Mouse (Mus musculus) T-helper 1 cell (primary cell): ENCODE measurements around the gene Olfr1463.

Experiments used
- in situ Hi-C: fragments of 300-600 bp; cut with MboI, MseI; formaldehyde crosslinking; loops from one replicate; pipeline ENCODE4 v1.15.1; 2025; ENCODE audit warnings: high pct_unique_total_duplicates

Gene Olfr1463

DNA sequence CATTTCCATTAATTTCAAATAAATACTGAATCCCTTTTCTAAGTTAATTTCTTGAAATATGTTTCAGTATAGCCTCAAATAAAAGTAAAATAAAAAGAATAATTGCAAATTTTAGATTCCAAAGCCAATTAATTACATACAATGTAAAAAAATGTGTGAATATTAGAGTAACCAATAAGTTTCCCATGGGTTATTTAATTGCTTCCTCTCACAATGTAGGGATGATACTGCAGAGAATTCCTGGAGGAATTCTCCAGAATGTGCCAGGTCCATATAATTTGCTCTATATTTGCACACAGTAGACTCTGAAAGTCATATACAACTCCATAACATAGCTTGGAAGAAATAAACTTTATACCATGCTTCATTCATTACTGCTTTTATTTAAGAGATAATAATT is at the start of gene Olfr1463:
Gene Olfr1463, plus strand, starts transcription at position 301 of the 400 bp plus-strand sequence.
- in situ Hi-C loops = loop anchor here (25.0 kb wide), 1 partner anchor 1406 kb away; no protein-coding TSS in a partner anchor

DNA sequence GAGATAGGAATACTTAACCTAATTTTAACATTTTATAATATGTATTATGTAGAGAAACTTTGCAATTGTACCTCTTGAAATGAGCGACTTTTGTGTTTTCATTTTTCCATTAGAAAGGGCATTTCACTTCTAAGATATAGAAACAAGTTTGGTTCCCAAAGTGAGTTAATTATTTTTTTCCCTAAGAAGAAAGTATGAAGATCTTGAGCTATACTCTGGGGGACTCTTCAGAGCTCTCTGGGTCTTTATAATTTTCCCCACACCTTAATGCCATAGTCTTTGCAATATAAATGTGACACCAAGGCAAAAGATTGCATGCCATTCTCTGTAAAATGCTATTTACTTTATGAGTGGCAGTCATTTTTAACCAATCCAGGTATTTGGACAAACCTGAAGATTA is 45.7 kb upstream of the Olfr1463 start, which contains the start of gene Olfr1462:
Gene Olfr1462, plus strand, starts transcription at position 301 of the 400 bp plus-strand sequence.
- in situ Hi-C loops = no loop called here

DNA sequence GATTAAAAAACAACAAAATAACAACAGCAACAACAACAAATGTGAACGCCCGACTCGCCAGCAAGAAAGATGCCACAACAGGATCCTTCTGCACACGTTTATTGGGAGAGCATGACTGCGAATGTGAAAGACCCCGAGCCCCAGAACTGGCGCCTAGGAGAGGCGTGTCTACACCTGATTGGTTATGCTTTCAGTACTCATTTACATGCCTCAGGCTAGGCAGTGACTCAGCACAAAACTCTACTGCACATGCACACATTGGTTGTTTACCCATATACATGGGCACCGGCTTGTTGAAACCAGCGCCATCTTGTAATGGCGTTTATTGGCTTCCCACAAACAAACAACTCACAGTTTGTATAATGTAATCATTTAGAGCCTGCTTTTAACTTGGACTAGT is 9.5 kb upstream of the Olfr1463 start:
- in situ Hi-C loops = no loop called here
